Mouse (Mus musculus) liver, adult (tissue): ENCODE measurements around the gene Atp8a2.

ENCODE experiments used
- GATA4 ChIP-seq: IDR thresholded peaks from 2 replicates; pipeline ENCODE4 v1.6.1; 2014; ENCODE audit warnings: mild to moderate bottlenecking, low read length; ENCODE audit not compliant: insufficient replicate concordance

The Atp8a2 gene

DNA sequence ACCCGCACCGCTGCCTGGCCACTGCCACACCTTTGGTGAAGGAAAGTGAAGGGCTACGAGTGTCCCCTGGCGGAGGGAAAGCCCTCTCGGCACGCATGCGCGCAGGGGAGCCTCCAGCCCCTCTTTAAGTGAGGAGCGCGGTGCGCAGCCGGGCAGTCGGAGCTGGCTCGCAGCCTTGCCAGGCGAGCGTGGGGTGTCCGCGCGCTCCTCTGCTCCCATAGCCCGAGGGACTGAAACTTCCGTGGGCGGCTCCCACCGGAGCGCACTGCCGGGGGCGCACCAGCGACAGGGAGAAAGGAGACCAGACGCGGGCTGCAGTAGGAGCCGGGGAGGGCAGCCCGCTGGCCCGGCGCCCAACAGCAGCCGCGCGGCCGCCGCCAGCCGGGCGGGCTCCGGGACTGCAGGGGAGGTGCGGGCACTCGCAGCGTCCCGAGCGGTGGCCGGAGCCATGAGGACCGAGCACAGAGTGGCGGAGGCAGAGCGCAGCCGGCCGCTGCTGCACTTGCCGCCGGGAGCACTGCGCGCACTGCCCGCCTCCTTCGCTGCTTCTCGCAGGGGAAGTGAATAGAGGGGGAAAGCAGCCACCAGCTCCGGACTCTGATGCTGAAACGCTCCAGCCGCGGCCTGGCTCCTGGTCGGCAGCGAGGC, 571.7 kb downstream of the Atp8a2 start, which contains the start of gene Shisa2:
TSS of gene Shisa2 (plus strand) at position 151 of the 648 bp plus-strand sequence.
- no peak for TF ChIP-seq GATA4

DNA sequence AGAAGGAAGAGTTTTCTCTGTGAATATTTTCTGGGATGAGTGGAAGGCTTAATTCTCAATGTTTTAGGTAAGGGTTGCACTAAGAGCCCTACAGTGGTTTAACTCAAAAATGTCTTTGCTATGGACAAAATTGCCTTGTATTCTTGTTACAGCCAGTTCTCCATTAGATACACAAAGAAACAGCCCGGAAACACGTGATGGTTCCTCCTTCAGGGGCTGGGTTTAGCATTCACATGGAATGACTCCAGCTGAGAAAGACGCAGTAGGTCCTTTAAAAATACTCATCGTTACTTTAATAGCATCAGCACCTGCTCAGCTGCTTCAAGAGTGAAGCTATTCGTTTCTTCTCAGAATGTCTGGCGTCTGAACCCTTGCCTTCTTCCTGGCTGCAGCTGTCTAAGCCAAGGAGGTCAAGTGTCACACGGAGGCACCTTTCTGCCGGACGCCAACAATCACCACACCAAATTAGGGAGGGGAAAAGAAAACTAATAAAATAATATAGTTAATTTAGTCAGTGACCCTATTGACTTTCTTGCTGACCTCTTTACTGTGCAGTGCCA, 572.6 kb downstream of the Atp8a2 start:
- TF ChIP-seq GATA4, result no peak

DNA sequence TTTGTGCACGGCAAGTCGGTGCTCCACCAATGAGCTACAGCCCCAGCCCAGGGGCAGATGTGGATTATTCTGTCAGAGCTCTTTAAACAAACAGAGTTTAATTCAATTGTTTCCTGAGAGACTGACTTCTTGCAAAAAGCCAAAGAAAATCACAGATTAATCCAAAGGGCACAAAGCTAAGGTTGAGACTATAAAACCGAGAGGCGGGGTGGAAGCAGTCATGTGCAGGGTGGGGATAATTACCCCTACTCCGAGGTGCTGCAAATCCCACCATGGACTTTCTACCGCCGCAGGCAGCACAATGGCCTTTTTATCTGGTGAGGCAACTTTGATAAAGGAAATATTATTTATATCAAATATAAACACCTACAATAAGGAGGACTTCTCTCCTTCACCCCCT, 580.2 kb downstream of the Atp8a2 start:
- TF ChIP-seq GATA4, result no peak

DNA sequence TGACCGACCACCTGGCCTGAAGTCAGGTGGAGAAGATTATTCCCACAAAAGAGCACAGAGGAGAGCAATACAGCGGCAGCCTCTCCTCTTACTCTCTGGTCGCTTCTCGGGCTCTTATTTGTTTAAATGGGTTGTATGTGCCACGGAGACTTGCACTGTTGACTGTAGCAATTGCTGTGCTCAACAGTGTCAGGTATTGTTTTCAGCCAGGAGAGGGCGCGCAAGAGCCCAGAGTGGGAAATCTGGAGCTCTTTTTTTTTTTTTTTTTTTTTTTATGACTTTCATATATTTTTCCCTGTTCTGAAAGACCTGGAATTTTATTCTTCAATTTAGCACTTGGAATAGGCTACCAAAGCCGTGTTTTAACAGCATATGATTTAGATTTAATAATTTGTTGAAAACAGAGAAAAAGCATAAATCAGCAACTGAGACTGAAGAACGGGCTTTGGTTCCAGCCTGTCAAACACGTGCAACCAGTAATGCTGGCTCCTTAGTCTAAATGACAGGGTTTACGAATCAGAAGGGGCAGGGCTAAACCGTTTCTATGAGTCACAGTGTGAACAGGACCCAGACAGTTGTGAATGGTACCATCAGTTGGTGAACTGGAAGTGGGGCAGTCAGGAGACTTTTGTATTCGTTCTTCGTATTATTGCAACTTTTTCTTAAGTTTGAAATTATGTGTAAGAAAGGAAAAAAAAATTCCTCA, 583.9 kb downstream of the Atp8a2 start:
- TF ChIP-seq GATA4, result no peak

DNA sequence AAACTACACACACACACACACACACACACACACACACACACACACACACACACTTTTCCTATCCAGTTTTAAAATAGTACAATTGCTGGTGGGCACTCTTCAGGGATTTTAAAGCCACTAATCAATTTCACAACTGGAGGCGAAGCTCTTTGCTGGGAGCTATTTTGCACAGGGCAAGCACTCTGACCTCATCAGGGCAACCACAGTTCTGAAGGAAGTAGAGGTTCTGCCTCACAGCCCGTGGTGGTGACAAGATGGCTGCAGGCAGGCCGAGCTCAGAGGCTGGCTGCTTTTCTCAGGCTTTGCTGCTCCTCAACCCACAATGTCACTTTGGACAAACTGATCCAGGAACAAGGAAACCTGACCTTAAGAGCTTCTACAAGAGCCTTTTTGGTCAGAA, 590.0 kb downstream of the Atp8a2 start:
- no peak for TF ChIP-seq GATA4

DNA sequence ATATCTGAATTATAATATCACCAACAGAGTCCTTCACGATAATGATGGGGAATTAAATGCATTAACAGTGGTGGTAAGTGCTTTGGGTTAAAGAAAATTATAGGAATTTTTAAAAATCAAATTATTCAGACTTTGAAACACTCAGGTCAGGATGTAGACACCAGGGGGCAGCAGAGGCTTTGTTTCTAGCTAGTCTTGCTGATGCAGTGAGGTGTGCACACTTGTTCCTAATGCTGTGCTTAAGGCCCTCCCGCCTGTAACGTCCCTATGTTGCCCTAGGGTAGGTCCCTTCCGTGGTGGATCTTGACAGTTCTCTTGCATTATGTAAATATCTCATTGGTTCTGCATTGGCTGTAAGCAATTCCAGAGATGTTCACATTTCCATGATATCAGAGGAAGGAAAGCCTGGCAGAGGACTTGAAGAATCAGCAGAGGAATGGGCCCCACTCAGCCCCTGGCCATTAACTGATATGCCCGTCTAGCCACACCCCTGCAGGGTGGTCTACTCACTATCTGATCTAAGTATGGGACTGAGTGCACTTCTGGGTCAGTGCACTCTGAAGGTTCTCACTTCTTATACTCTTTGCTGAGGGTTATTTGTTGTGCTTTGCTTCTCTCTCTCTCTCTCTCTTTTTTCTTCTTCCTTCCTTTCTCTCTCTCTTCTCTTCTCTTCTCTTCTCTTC, 591.2 kb downstream of the Atp8a2 start:
- no peak for TF ChIP-seq GATA4

DNA sequence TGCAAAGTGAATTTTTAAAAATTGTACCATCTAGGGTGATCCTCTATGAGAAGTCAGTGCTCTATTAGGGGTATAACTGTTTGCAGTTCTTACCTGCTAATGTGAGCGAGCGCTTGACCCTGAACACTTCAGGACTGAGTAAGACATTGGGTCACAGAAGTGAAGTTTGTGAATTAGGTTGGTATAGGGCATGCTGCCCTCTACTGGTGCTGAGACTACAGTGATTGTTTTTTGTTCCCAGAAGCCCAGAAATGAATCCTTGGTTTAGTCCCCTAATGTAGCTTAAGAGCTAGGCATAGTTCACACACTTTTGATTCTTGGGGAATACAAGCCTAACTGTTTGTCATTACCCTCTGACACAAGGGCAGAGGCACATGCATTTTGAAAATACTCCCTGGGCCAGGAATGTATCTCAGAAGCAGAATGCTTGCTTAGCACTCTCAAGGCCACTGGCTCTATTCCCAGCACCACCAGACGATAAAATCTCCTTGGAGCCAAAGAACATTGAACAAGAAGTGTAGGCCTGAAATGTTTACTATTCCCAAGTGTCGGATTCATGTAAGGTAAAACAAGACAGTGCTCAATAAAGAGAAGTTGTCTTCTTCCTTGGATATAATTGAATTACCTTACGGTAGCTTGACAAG, 592.9 kb downstream of the Atp8a2 start:
- TF ChIP-seq GATA4, result no peak

DNA sequence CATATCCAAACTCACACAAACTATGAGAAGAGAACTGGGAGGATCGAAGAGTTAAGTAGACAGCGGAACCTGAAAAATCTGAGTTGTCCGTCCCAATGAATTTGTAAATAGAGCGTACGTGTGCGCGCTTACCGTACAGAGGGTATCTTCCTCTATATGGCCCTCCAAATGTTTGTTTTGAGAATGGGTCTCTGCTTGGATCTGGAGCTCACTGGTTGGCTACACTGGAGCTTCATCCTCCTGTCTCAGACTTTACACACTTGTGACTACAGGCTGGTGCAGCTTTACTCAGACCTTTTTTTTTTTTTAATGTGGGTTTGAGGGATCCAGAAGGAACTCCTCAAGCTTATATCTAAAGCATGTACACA, 598.7 kb downstream of the Atp8a2 start:
- TF ChIP-seq GATA4, result no peak

DNA sequence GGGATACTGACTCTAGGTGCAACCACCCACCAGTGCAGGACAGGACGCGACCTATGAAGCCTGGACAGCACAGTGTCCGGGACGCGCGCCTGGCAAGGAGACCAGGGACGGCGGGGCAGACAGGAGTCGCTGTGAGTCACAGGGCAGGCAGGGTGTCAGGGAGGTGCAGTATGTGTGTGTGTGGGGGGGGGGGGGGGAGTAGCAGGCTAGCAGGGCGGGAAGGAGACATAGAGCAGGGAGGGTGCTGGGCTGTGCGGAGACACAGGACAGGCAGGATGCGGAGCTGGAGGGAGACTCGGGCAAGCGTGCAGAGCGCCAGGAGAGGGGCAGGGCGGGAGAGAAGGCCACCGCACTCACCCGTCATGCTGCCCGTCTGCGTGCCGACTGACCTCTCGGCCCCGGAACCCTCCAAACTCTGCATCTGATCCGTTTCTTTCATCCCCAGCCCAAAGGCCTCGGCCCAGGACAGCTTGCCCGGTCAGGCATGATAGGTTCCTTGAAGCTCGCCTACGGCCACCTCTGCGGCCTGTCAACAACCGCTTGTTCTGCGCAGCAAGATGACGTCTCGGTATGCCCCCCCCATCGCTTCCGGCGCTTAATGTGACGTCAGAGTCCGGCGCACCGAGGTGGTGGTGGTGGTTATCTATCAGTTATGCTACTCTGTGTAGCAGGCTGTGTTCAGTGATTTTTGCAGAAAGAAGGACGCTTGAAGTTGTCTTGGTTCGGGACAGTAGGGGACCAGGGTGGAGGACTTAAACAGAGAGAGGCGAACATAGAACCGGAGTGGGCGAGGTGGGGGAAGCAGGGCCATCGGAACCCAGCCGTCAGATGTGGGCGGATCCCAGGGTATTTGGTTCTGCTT, 599.4 kb downstream of the Atp8a2 start, which contains the start of gene Cdadc1:
TSS of gene Cdadc1 (minus strand) at position 562 of the 862 bp plus-strand sequence.
- TF ChIP-seq GATA4, result no peak

DNA sequence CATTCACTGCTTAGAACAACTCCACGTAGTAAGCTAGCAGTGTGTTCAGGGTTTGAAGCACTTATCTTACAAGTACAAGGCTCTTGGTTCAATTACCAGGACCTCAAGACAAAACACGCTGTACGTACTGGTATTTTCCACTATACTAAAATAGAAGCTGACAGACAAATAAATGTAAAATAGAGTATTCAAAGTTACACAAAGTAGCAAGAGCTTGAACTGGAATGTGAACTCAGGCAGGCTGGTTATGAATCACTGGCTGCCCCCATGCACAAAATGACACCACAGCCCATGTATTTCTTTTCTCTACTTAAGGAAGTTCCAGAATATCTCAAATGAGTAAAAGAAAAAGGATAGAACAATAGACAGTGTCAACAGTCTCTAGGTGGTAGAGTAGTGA, 602.0 kb downstream of the Atp8a2 start:
- no peak for TF ChIP-seq GATA4

DNA sequence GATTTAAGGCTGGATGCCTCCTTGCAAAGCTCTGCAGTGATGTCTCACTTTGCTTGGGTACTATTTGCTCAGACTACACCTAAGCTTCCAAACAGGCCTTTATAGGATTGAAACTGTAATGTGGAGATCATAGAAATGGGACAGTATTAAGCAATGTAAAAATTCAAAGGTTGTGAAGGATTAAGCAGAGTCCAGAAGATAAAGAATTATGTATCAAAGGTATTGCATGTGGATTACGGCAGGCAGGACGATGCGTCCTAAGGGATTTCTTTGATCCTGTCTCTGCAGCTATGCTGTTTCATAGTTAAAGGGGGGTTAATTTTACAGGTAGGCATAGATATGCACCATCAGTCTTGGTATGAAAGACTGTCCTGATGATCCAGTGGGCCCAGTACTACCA, 604.4 kb downstream of the Atp8a2 start:
- TF ChIP-seq GATA4, result no peak

DNA sequence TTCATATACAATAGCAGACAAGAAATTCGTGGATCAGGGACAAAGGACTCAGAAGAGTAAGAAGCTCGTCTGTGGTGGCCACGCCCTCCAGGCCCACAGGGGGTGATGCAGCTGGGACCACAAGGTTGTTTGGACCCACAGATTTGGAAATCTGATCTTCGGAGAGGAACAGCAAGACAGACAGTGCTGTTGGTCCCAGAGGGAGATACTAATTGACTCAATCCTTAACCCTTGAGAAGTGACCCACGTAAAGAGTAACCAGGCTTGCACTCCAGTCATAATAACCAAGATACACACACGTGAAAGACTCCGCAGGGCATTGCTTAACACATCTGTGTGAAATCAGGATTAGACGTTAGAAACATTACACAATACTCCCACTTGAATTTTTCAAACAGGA, 605.1 kb downstream of the Atp8a2 start:
- no peak for TF ChIP-seq GATA4

DNA sequence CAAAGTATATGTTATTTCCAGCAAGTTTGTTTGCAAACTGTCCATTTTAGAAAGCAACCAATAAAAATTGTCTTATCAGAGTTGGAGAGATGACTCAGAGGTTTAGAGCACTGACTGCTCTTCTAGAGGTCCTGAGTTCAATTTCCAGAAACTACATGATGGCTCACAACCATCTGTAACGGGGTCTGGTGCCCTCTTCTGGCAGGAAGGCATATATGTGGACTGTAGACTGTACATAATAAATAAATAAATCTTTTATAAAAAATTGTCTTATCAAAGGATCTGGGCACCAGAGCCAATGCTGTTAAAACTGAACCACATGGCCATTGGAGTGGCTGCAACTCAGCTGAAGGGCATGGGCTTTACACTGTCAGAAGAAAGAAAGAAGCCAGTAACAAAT, 606.4 kb downstream of the Atp8a2 start:
- no peak for TF ChIP-seq GATA4
